Mouse (Mus musculus): ENCODE measurements around the gene Ncdn. TPM values are rescaled to one million over a fixed set of nuclear protein-coding genes. Genes with fewer than 3 reads are reported as not detected.

Gene Ncdn
- polyA plus RNA-seq, 1 experiment: 10.2 TPM

- peak overlapping the region; percentile 39 for H3K4me3 ChIP-seq (ENCODE audit: low read depth, low read length)
- no peaks in the 10 kb centered on the region for H3K36me3 ChIP-seq (ENCODE audit: control insufficient read depth, insufficient read depth, low read length, poor library complexity, severe bottlenecking)
- H3K9ac ChIP-seq (ENCODE audit: low read depth, poor library complexity, severe bottlenecking): no peak overlapping the region
- H3K27me3 ChIP-seq (ENCODE audit: control insufficient read depth, insufficient read depth, low read length, poor library complexity, severe bottlenecking): peaks cover 19% of the 10 kb centered on the region
- no peaks in the 10 kb centered on the region for H3K9me3 ChIP-seq (replicated peaks; ENCODE audit: control insufficient read depth, insufficient read depth, low read length, poor library complexity, severe bottlenecking)
- no peak for TF ChIP-seq CTCF (IDR thresholded peaks at IDR 0.05; ENCODE audit: low read depth, low read length)
- TF ChIP-seq EP300 (IDR thresholded peaks at IDR 0.05; ENCODE audit: insufficient read depth, low read depth, low read length): no peak
- no peak for TF ChIP-seq POLR2A (IDR thresholded peaks at IDR 0.05; ENCODE audit: insufficient read depth, low read length)
- H3K4me1 ChIP-seq (ENCODE audit: control insufficient read depth, insufficient read depth, low read length): no peaks in the 10 kb centered on the region
- H3K27ac ChIP-seq (ENCODE audit: insufficient read depth, low read length): no peak overlapping the region
These were observed 21.1 kb downstream of the Ncdn start for GRCm38 (mm10) chr4:126732111-126732510.

- Histone ChIP-seq H3K4me3 (ENCODE audit: low read depth, low read length) (no peak overlapping the region), H3K9me3 (replicated peaks; ENCODE audit: control insufficient read depth, insufficient read depth, low read length, poor library complexity, severe bottlenecking) (no peaks in the 10 kb centered on the region), H3K27me3 (ENCODE audit: control insufficient read depth, insufficient read depth, low read length, poor library complexity, severe bottlenecking) (no peaks in the 10 kb centered on the region), H3K9ac (ENCODE audit: low read depth, poor library complexity, severe bottlenecking) (no peak overlapping the region), H3K27ac (ENCODE audit: insufficient read depth, low read length) (no peak overlapping the region), H3K4me1 (ENCODE audit: control insufficient read depth, insufficient read depth, low read length) (no peaks in the 10 kb centered on the region), H3K36me3 (ENCODE audit: control insufficient read depth, insufficient read depth, low read length, poor library complexity, severe bottlenecking) (peaks cover 36% of the 10 kb centered on the region)
- TF ChIP-seq EP300 (IDR thresholded peaks at IDR 0.05; ENCODE audit: insufficient read depth, low read depth, low read length) (no peak), POLR2A (IDR thresholded peaks at IDR 0.05; ENCODE audit: insufficient read depth, low read length) (no peak), CTCF (IDR thresholded peaks at IDR 0.05; ENCODE audit: low read depth, low read length) (no peak)
These were observed 45.8 kb downstream of the Ncdn start for GRCm38 (mm10) chr4:126707439-126707826.

- H3K9ac ChIP-seq (ENCODE audit: low read depth, poor library complexity, severe bottlenecking): no peak overlapping the region
- H3K4me3 ChIP-seq (ENCODE audit: low read depth, low read length): no peak overlapping the region
- H3K27me3 ChIP-seq (ENCODE audit: control insufficient read depth, insufficient read depth, low read length, poor library complexity, severe bottlenecking): no peaks in the 10 kb centered on the region
- H3K4me1 ChIP-seq (ENCODE audit: control insufficient read depth, insufficient read depth, low read length): no peaks in the 10 kb centered on the region
- peaks cover 40% of the 10 kb centered on the region for H3K36me3 ChIP-seq (ENCODE audit: control insufficient read depth, insufficient read depth, low read length, poor library complexity, severe bottlenecking)
- no peaks in the 10 kb centered on the region for H3K9me3 ChIP-seq (replicated peaks; ENCODE audit: control insufficient read depth, insufficient read depth, low read length, poor library complexity, severe bottlenecking)
- TF ChIP-seq CTCF (IDR thresholded peaks at IDR 0.05; ENCODE audit: low read depth, low read length) (no peak), EP300 (IDR thresholded peaks at IDR 0.05; ENCODE audit: insufficient read depth, low read depth, low read length) (no peak), POLR2A (IDR thresholded peaks at IDR 0.05; ENCODE audit: insufficient read depth, low read length) (no peak)
- no peak overlapping the region for H3K27ac ChIP-seq (ENCODE audit: insufficient read depth, low read length)
These were observed 46.4 kb downstream of the Ncdn start for GRCm38 (mm10) chr4:126706630-126707438.

- no peaks in the 10 kb centered on the region for H3K4me1 ChIP-seq (ENCODE audit: control insufficient read depth, insufficient read depth, low read length)
- no peak overlapping the region for H3K4me3 ChIP-seq (ENCODE audit: low read depth, low read length)
- no peak overlapping the region for H3K27ac ChIP-seq (ENCODE audit: insufficient read depth, low read length)
- no peaks in the 10 kb centered on the region for H3K9me3 ChIP-seq (replicated peaks; ENCODE audit: control insufficient read depth, insufficient read depth, low read length, poor library complexity, severe bottlenecking)
- peaks cover 20% of the 10 kb centered on the region for H3K36me3 ChIP-seq (ENCODE audit: control insufficient read depth, insufficient read depth, low read length, poor library complexity, severe bottlenecking)
- H3K9ac ChIP-seq (ENCODE audit: low read depth, poor library complexity, severe bottlenecking): no peak overlapping the region
- no peak for TF ChIP-seq EP300 (IDR thresholded peaks at IDR 0.05; ENCODE audit: insufficient read depth, low read depth, low read length)
- no peak for TF ChIP-seq POLR2A (IDR thresholded peaks at IDR 0.05; ENCODE audit: insufficient read depth, low read length)
- no peak for TF ChIP-seq CTCF (IDR thresholded peaks at IDR 0.05; ENCODE audit: low read depth, low read length)
- H3K27me3 ChIP-seq (ENCODE audit: control insufficient read depth, insufficient read depth, low read length, poor library complexity, severe bottlenecking): no peaks in the 10 kb centered on the region
These were observed 56.3 kb downstream of the Ncdn start for GRCm38 (mm10) chr4:126696908-126697307.

Other genes with a start within 250 kb of the Ncdn start
- gene Ago4, start 220.0 kb downstream of the Ncdn start, polyA plus RNA-seq (2011; ENCODE audit: insufficient read depth, insufficient read length, low read depth, missing spikeins): 1.1 and 3.1 TPM in 2 replicates
- gene Clspn, start 196.5 kb downstream of the Ncdn start, polyA plus RNA-seq (2011; ENCODE audit: insufficient read depth, insufficient read length, low read depth, missing spikeins): 39.8 and 41.8 TPM in 2 replicates
- gene 5730409E04Rik, start 143.6 kb downstream of the Ncdn start, polyA plus RNA-seq (2011; ENCODE audit: insufficient read depth, insufficient read length, low read depth, missing spikeins): 2.3 and 2.6 TPM in 2 replicates
- 339 and 375 TPM in 2 replicates for gene Psmb2, start 75.8 kb downstream of the Ncdn start, polyA plus RNA-seq (2011; ENCODE audit: insufficient read depth, insufficient read length, low read depth, missing spikeins)
- 0.39 and 0.96 TPM in 2 replicates for gene Tfap2e, start 17.2 kb downstream of the Ncdn start, polyA plus RNA-seq (2011; ENCODE audit: insufficient read depth, insufficient read length, low read depth, missing spikeins)
- gene AU040320, start 106 bp upstream of the Ncdn start, polyA plus RNA-seq (2011; ENCODE audit: insufficient read depth, insufficient read length, low read depth, missing spikeins): 10.1 and 10.5 TPM in 2 replicates
- 66.0 and 70.9 TPM in 2 replicates for gene Zmym4, start 214.7 kb upstream of the Ncdn start, polyA plus RNA-seq (2011; ENCODE audit: insufficient read depth, insufficient read length, low read depth, missing spikeins)

Measured in ES-Bruce4 (cell line).